Mouse (Mus musculus): ENCODE data around the gene Snx25.

GRCm38 (mm10) chr8:46073540-46074140 lies 78.3 kb downstream of the Snx25 start:
- TF ChIP-seq EP300 (IDR thresholded peaks at IDR 0.05; ENCODE audit: low read length) (no peak), BHLHE40 (IDR thresholded peaks at IDR 0.05; ENCODE audit: low read depth, low read length) (no peak), MXI1 (IDR thresholded peaks at IDR 0.05; ENCODE audit: low read depth, low read length) (no peak)
